Mouse (Mus musculus): ENCODE measurements around the gene Vmn2r116. TPM values are rescaled to one million over a fixed set of nuclear protein-coding genes. Genes with fewer than 3 reads are reported as not detected.
"Not testable (repeated sequence)": the region's sequence is repeated elsewhere in the genome, so short reads cannot be mapped to it uniquely, and the experiment has no call there.

Gene Vmn2r116
- polyA plus RNA-seq (2015; fragmentation: Nextera tagmentation; extraction: Ambion mirVana), result not detected in 2 replicates

DNA sequence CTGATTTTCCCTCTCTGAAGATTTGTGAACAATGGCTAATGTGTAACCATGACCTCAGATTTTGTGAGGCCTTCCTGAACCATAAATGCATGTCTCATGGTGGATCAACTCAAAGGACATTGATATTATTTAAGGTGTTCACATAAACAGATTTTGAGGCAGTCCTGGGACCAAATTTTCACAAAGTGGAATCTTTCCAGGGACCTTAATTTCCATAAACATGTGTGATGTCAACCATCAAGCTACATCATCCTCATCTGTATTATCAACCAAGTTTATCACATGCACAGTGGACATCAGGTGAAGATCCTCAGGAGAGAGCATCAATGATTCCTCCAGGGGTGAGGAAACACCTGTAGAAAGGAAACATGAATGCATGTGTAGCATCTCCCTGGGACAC, at the start of gene Vmn2r116:
Gene Vmn2r116 (plus strand): TSS at position 301 of the 400 bp plus-strand sequence.
- H3K9ac ChIP-seq (replicated peaks); H3K27me3 ChIP-seq (replicated peaks); H3K4me1 ChIP-seq; H3K9me3 ChIP-seq (replicated peaks); H3K36me3 ChIP-seq; H3K27ac ChIP-seq (replicated peaks); ATAC-seq (ENCODE audit: low FRiP score); H3K4me3 ChIP-seq (replicated peaks); H3K4me2 ChIP-seq: not testable (repeated sequence)

DNA sequence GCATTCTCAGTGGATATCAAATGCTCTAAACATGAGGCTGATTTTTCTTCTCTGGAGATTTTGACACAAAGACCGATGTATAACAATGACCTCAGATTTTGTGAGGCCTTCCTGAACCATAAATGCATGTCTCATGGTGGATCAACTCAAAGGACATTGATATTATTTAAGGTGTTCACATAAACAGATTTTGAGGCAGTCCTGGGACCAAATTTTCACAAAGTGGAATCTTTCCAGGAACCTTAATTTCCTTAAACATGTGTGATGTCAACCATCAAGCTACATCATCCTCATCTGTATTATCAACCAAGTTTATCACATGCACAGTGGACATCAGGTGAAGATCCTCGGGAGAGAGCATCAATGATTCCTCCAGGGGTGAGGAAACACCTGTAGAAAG, 41.0 kb upstream of the Vmn2r116 start, which contains the start of gene Vmn2r115:
Gene Vmn2r115 (plus strand): TSS at position 301 of the 400 bp plus-strand sequence.
- not testable (repeated sequence) for H3K9me3 ChIP-seq (replicated peaks); ATAC-seq (ENCODE audit: low FRiP score); H3K27me3 ChIP-seq (replicated peaks); H3K4me3 ChIP-seq (replicated peaks); H3K9ac ChIP-seq (replicated peaks); H3K36me3 ChIP-seq; H3K4me1 ChIP-seq; H3K27ac ChIP-seq (replicated peaks); H3K4me2 ChIP-seq
- 47% methylated on average over 2 of the region's 2 CpGs for WGBS

DNA sequence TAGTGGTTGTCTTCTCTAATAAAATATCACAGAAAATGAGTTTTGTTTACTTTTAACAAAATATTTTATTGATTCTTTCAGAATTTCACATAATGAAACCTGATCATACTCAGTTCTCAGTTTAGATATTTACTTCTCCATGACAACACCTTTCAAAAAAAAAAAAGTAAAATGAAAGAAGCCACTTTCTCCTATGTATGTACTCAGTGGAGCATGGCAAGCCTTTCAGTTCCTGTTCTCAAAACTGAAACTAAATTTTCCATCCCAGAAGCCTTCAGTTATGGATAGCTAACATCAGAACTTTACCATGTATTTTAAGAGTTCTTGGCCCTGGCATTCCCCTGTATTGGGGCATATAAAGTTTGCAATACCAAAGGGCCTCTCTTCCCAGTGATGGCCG, 32.8 kb upstream of the Vmn2r116 start:
- Histone ChIP-seq H3K9ac (replicated peaks) (no peak overlapping the region), H3K4me2 (no peak overlapping the region), H3K4me1 (no peaks in the 10 kb centered on the region), H3K27me3 (replicated peaks) (no peaks in the 10 kb centered on the region), H3K36me3 (no peaks in the 10 kb centered on the region), H3K4me3 (replicated peaks) (no peak overlapping the region), H3K27ac (replicated peaks) (no peak overlapping the region), H3K9me3 (replicated peaks) (no peaks in the 10 kb centered on the region)
- no peak for ATAC-seq (ENCODE audit: low FRiP score)
- 70% methylated on average over 1 of the region's 1 CpGs for WGBS

DNA sequence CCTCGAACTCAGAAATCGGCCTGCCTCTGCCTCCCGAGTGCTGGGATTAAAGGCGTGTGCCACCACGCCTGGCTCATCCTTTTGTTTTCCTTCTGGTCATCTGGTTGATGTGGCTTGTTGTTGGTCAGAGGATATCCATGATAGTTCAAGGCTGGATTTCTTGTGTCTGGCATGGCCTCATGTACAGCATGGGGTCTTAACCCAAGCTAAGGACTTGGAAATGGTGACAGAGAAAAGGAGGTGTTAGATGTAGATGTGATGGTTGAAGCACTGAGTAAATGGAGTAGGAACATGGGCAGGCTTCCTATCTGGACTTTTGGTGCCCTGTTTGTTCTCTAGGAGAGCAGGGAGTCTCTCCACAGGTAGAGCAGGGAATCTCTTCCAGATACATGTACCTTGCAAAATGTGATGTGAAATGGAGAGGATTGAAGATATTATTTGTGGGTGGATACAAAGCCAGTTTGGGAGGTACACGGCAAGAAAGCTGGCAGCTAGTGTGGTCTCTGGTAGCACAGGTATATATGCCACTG, 48.8 kb downstream of the Vmn2r116 start:
- no peak overlapping the region for H3K9ac ChIP-seq (replicated peaks)
- no peak for ATAC-seq (ENCODE audit: low FRiP score)
- H3K27me3 ChIP-seq (replicated peaks), result no peaks in the 10 kb centered on the region
- WGBS, result 81% methylated on average over 6 of the region's 6 CpGs
- H3K36me3 ChIP-seq, result no peaks in the 10 kb centered on the region
- peaks cover 12% of the 10 kb centered on the region for H3K9me3 ChIP-seq (replicated peaks)
- H3K27ac ChIP-seq (replicated peaks), result no peak overlapping the region
- H3K4me3 ChIP-seq (replicated peaks), result no peak overlapping the region
- no peaks in the 10 kb centered on the region for H3K4me1 ChIP-seq
- H3K4me2 ChIP-seq, result no peak overlapping the region

Other genes with a start within 250 kb of the Vmn2r116 start
- 22.2 and 26.1 TPM in 2 replicates for gene Zfp40, start 191.4 kb upstream of the Vmn2r116 start, polyA plus RNA-seq (2015; fragmentation: Nextera tagmentation; extraction: Ambion mirVana)
- gene Vmn2r114, start 72.1 kb upstream of the Vmn2r116 start, polyA plus RNA-seq (2015; fragmentation: Nextera tagmentation; extraction: Ambion mirVana), result not detected in 2 replicates
- gene Vmn2r115, start 40.9 kb upstream of the Vmn2r116 start, polyA plus RNA-seq (2015; fragmentation: Nextera tagmentation; extraction: Ambion mirVana), result not detected in 2 replicates
- gene Vmn2r117, start 95.1 kb downstream of the Vmn2r116 start, polyA plus RNA-seq (2015; fragmentation: Nextera tagmentation; extraction: Ambion mirVana), result not detected in 2 replicates
- 16.0 and 16.4 TPM in 2 replicates for gene Zfp213, start 179.6 kb downstream of the Vmn2r116 start, polyA plus RNA-seq (2015; fragmentation: Nextera tagmentation; extraction: Ambion mirVana)
- 22.6 and 24.9 TPM in 2 replicates for gene Zfp13, start 214.9 kb downstream of the Vmn2r116 start, polyA plus RNA-seq (2015; fragmentation: Nextera tagmentation; extraction: Ambion mirVana)
- not detected in 2 replicates for gene Zscan10, start 216.3 kb downstream of the Vmn2r116 start, polyA plus RNA-seq (2015; fragmentation: Nextera tagmentation; extraction: Ambion mirVana)

Measured in neural tube, embryonic 15.5 days (tissue).